Mouse (Mus musculus) left cerebral cortex, adult 2 months (tissue): ENCODE measurements around the gene Gm10681. TPM values are rescaled to one million over a fixed set of nuclear protein-coding genes. Genes with fewer than 3 reads are reported as not detected.
"Not testable (repeated sequence)": the region's sequence is repeated elsewhere in the genome, so short reads cannot be mapped to it uniquely, and the experiment has no call there.

Experiments used
- DNase-seq, 2 experiments: peaks; one replicate each; pipeline ENCODE4 v3.0.0; 2021 to 2022; ENCODE audit warnings: low spot score in 2 of 2, mixed read lengths in 1 of 2; ENCODE audit errors: extremely low spot score in 1 of 2
- H3K27ac ChIP-seq: fragments of 200-600 bp; 2 replicates; pipeline ENCODE4 v1.8.1; 2022
- H3K4me3 ChIP-seq: fragments of 200-600 bp; 2 replicates; pipeline ENCODE4 v1.8.1; 2022
- intact Hi-C: fragments of 180-260 bp; cut with DNase I; formaldehyde crosslinking; loops from one replicate; pipeline ENCODE4 v1.15.1; 2025
- total RNA-seq, 2 experiments: library from RNA; stranded (reverse); gene quantifications; 2 replicates each; pipeline ENCODE4 v1.2.3; 2021

Gm10681 gene
- total RNA-seq, 2 experiments from 2014 or later: not detected

DNA sequence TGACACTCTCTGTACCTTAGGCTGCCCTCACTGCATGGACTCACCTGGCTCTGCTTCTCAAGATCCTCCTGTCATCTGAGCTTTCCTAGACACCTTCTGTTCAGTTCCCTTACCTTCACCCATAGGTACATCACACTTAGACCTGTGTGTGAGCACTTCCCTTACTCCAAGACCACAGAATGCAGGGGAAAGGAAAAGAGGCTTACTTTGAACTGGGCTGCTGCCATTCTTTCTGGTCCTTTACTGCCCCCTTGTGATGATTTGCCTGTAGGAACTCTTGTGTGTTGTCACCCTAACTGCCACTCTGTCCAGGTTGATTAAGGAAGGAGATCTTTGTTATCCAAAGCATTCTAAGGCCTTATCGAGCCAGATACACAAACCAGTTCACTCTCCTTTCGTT lies 38.4 kb downstream of the Gm10681 start:
- H3K27ac ChIP-seq, DNase-seq, intact Hi-C loops, H3K4me3 ChIP-seq: not testable (repeated sequence)

DNA sequence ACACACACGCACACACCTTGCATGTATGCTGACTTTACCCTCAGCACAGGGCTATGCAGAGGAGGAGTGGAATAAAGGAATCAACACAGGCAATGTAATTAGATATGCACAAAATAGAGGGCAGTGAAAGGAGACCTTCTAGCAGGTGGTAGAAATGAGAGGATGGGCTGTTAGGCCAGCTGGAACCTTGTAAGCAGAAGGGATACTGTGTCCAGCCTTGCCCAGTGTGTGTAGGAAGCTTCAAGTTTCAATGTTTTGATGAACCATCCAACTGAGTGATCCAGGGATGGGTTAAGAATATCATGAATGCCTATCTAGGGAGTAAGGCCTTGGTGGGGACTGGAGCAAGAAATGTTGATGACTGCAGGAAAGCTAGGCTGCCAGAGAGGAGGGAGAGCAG lies 40.1 kb downstream of the Gm10681 start:
- intact Hi-C loops, DNase-seq, H3K4me3 ChIP-seq, H3K27ac ChIP-seq: not testable (repeated sequence)

DNA sequence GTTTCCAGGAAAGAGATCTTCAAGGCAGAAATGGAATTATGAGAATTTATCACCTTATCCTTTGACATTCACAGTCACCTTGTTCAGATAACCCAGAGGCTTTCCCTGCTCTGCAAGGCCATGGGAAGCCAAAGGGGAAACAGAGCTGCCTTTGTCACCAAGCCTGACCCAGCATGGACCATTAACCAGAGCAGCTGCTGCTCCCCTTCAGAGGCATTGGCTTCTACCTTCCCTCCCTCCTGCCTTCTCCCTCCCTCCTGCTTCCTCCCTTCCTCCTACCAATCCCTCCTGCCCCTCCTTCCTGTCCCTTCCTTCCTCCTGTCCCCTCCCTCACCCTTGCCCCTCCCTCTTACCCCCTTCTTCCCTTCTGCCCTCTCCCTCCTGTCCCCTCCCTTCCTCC lies 41.0 kb downstream of the Gm10681 start:
- H3K4me3 ChIP-seq, intact Hi-C loops, DNase-seq, H3K27ac ChIP-seq: not testable (repeated sequence)

DNA sequence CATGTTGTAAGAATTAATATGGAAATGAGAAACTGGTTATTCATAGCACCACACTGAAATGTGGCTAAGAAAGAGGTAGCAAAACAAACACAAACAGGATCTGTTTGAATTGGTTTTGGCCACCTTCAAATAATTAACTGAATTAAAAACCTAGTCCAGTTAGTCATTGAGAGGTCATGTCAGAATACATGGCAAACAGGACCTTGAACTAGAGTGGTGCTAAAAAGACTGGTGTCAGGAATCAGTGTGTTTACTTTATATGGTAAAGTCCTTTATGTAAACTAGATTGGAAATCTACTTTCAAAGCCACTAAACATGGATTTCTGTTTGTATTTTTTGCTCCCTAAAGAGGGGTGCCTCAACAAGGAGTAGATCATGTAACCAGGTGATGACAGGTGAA lies 63.6 kb downstream of the Gm10681 start:
- DNase-seq, intact Hi-C loops: not testable (repeated sequence)

DNA sequence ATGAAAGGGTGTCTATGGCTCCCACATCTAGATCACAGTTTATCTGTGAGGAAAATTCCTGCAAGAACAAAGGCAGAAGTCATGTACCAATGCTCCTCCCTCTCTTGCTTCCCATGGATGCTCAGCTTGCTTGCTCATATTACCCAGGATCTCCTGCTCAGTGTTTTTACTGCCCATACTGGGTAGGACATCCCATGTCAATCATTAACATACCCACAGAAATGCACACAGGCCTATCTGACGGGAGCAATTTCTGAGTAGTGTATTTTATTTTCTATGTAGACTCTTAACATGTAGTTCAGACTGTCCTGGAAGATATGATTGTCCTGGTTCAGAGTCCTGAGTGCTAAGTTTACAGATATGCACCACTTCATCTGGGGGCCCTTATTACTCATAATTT lies 64.1 kb downstream of the Gm10681 start:
- H3K27ac ChIP-seq, DNase-seq, H3K4me3 ChIP-seq, intact Hi-C loops: not testable (repeated sequence)

More for the DNA sequence above, 63.6 kb downstream of the Gm10681 start:
- H3K27ac ChIP-seq, H3K4me3 ChIP-seq: not testable (repeated sequence)

DNA sequence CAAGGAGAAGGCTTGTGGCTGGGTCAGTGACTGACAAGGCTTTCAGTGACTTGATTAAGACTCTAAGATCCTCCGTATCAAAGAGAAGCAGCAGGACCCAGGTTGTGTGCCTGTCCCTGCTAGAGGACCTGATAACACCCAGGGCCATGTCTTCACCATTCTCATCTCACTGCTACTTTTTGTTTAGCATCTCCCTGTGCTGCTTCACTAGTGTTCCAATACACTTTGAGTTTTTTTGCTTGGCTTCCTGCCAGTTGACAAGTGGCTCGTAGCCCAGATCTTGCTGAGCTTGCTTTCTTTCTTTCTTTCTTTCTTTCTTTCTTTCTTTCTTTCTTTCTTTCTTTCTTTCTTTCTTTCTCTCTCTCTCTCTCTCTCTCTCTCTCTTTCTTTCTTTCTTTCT lies 65.8 kb downstream of the Gm10681 start:
- intact Hi-C loops, DNase-seq, H3K4me3 ChIP-seq, H3K27ac ChIP-seq: not testable (repeated sequence)

DNA sequence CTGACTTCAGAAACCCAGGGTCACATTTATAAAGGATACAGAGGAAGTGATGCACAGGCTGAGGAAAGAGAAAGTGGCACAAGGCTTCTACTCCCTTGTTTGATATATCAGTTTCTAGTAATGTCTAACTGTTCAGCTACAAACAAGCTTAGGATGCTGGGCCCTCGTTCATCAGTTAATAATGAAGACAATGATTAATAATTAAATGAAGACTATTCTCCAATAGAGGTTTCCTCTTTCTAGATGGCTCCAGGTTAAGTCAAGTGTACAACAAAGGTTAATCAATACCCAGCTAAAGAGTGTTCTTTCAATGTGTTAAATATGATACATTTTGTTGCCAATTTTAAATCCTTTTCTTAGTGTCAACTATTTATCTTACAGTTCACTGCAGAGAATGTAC lies 78.2 kb downstream of the Gm10681 start, which contains the start of gene Hsd3b4:
TSS of gene Hsd3b4 (minus strand) at position 101 of the 400 bp plus-strand sequence.
- DNase-seq, intact Hi-C loops, H3K4me3 ChIP-seq, H3K27ac ChIP-seq: not testable (repeated sequence)

DNA sequence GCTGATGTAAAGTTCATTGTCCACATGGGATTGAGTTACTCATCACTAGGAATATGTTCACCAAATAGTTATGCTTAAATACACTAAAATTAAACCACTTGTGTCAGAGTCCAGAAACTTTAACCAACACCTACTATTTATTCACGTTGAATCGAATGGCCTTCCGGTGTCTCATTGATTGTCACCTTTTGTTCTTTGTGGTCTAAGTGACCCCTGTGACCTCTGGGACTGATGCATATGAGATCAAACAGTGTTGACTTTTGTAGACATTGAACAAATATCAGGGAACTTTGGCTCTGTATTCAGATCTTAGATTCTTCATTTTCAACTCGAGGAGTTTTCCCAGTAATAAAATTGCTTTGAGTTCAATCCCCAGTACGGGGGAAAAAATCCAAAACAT lies 81.4 kb downstream of the Gm10681 start:
- DNase-seq, H3K27ac ChIP-seq, intact Hi-C loops: not testable (repeated sequence)

More for the DNA sequence above, 81.4 kb downstream of the Gm10681 start:
- not testable (repeated sequence) for H3K4me3 ChIP-seq

Other genes starting within 250 kb of the Gm10681 start
- gene Phgdh, start 248.8 kb downstream of the Gm10681 start, total RNA-seq: 10 to 100 TPM; 52.5 to 52.7 TPM
- gene Zfp697, start 206.3 kb downstream of the Gm10681 start, total RNA-seq: 10 to 100 TPM; 33.2 to 35.0 TPM
- gene Gm4450, start 131.7 kb downstream of the Gm10681 start, total RNA-seq: not detected
- gene Hsd3b4, start 78.3 kb downstream of the Gm10681 start, total RNA-seq: not detected
- not detected for gene Hsd3b5, start 41.4 kb upstream of the Gm10681 start, total RNA-seq
- gene Hsd3b2, start 135.7 kb upstream of the Gm10681 start, total RNA-seq: under 1 TPM; 0.09 to 0.20 TPM
- gene Hsd3b3, start 174.3 kb upstream of the Gm10681 start, total RNA-seq: not detected
- gene Hsd3b6, start 225.6 kb upstream of the Gm10681 start, total RNA-seq: not detected